Mouse (Mus musculus) neural tube, embryonic 11.5 days (tissue): ENCODE results near the gene Psap. TPM values are rescaled to one million over a fixed set of nuclear protein-coding genes. Genes with fewer than 3 reads are reported as not detected.

Experiments
- ATAC-seq: fragments of 200-750 bp; cut with Nextera tagmentation; 2 replicates; pipeline ENCODE4 v1.8.0; 2017; ENCODE audit warnings: moderate number of reproducible peaks, mild to moderate bottlenecking, moderate TSS enrichment, moderate library complexity; ENCODE audit not compliant: insufficient read depth, low FRiP score, low TSS enrichment
- DNase-seq: peaks from one replicate; pipeline ENCODE4 v3.0.0-alpha.2; 2015; ENCODE audit warnings: low spot score
- H3K27ac ChIP-seq: fragments of 300-500 bp; sonication (generic); 2 replicates; pipeline ENCODE4 v1.5.1; 2014; ENCODE audit warnings: low read depth, mild to moderate bottlenecking, low read length
- H3K27me3 ChIP-seq: fragments of 300-500 bp; sonication (generic); 2 replicates; pipeline ENCODE4 v1.6.1; 2014; ENCODE audit warnings: mild to moderate bottlenecking, low read length, mixed read lengths; ENCODE audit not compliant: control insufficient read depth, insufficient read depth
- H3K36me3 ChIP-seq: fragments of 300-500 bp; sonication (generic); 2 replicates; pipeline ENCODE4 v1.6.1; 2014; ENCODE audit warnings: mild to moderate bottlenecking, low read length, moderate library complexity, mixed read lengths; ENCODE audit not compliant: control insufficient read depth, insufficient read depth
- H3K4me1 ChIP-seq: fragments of 300-500 bp; sonication (generic); 2 replicates; pipeline ENCODE4 v1.6.1; 2014; ENCODE audit warnings: low read length, mixed read lengths; ENCODE audit not compliant: control insufficient read depth, insufficient read depth
- H3K4me2 ChIP-seq: fragments of 300-500 bp; sonication (generic); 2 replicates; pipeline ENCODE4 v1.6.1; 2014; ENCODE audit warnings: low read depth, mild to moderate bottlenecking, moderate library complexity
- H3K4me3 ChIP-seq: fragments of 300-500 bp; sonication (generic); 2 replicates; pipeline ENCODE4 v1.5.1; 2014; ENCODE audit warnings: low read depth, low read length
- H3K9ac ChIP-seq: fragments of 300-500 bp; sonication (generic); 2 replicates; pipeline ENCODE4 v1.6.1; 2014; ENCODE audit warnings: mild to moderate bottlenecking, low read length
- H3K9me3 ChIP-seq: fragments of 300-500 bp; sonication (generic); 2 replicates; pipeline ENCODE4 v1.6.1; 2016; ENCODE audit warnings: low read length; ENCODE audit not compliant: control insufficient read depth
- WGBS: fragments of 180-500 bp; shearing (Covaris S2); extraction: QIAGEN DNeasy Blood & Tissue Kit; methylation state at CpG from one replicate; pipeline ENCODE4 v1.1.7; 2014; 5-methylcytosine and 5-hydroxymethylcytosine counted together
- polyA plus RNA-seq: library from polyadenylated mRNA; unstranded; fragments of >200 nt; fragmentation: Nextera tagmentation; extraction: Ambion mirVana; gene quantifications from 2 replicates; pipeline ENCODE4 v1.2.1, GENCODE M21; 2014

The Psap gene
- polyA plus RNA-seq, 1 experiment from 2014 or later = 84.2 TPM

DNA sequence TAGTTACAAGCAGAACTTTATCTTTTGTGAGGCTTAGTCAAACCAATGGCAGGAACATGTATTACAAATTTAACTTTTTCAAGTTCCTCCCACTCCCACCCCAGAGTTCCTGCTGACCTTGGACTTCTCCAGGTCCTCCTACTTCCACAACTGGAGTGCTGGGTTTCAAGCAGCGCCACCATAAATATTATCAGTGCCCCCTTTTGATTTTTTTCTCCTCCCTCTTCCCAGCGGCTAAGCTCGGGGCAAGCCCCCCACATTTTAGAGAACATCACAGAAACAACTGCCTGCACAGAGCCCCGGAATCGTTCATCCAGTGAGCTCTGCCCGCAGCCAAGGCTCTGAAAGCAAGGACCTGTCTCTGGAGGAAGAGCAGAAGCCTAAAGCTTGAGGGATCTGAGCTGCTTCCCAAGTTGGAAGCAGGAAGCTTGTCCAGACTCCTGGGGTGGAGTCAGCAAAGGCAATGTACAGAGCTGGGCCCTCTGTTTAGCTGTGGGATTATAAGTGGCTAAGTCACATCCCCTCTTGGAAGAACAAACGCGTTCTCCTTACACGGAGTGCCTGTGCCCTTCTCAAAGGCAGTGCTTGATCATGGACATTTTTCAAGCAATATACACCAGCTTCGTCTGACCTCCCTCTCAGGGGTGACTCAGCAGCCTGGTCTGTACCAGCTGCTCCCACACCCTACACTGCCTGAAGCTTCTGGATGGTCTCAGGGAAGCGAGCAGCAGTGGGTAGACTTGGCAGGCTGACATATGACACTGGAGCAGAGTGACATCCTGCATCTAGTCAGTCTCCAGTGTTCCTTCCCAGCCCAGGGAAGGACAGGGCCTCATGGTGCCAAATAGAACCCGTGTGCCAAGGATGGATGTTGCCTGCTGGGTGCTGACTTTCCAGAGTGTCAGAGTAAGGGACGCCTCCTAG lies 8.0 kb upstream of the Psap start:
- Histone ChIP-seq H3K4me1 (no peaks in the 10 kb centered on the region), H3K4me3 (no peak overlapping the region), H3K27me3 (no peaks in the 10 kb centered on the region; the same call in 1 of the 2 replicates), H3K9ac (no peak overlapping the region), H3K9me3 (no peaks in the 10 kb centered on the region), H3K27ac (no peak overlapping the region), H3K36me3 (no peaks in the 10 kb centered on the region), H3K4me2 (no peak overlapping the region)
- whole genome bisulfite sequencing = 83% methylated on average over 13 of the region's 13 CpGs
- DNase-seq = no peak
- ATAC-seq = no peak

DNA sequence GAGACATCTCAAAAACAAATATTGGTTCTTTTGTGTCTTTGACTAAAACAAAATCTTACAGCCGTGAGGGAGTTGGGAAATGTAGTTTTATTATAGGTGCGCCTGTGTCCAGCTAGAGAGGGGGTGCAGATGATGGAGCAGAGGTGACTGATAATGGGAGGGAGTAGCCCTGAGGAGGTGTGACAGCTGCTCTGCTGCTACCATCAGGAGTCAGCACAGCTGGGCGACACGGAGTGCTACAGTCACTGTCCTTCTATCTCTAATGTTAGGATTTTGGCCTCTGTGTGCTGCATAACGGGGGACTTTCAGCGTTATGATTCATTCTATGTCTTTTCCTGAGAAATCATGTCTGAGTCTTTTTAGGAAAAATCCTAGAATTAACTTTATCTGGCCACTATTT lies 6.4 kb upstream of the Psap start:
- H3K4me2 ChIP-seq = no peak overlapping the region
- H3K4me3 ChIP-seq = no peak overlapping the region
- H3K9me3 ChIP-seq = no peaks in the 10 kb centered on the region
- H3K27ac ChIP-seq = no peak overlapping the region
- ATAC-seq (no peak), DNase-seq (no peak)
- no peaks in the 10 kb centered on the region for H3K36me3 ChIP-seq
- WGBS = 70% methylated on average over 6 of the region's 6 CpGs
- no peaks in the 10 kb centered on the region for H3K4me1 ChIP-seq
- no peak overlapping the region for H3K9ac ChIP-seq
- H3K27me3 ChIP-seq = no peaks in the 10 kb centered on the region; the same call in 1 of the 2 replicates

DNA sequence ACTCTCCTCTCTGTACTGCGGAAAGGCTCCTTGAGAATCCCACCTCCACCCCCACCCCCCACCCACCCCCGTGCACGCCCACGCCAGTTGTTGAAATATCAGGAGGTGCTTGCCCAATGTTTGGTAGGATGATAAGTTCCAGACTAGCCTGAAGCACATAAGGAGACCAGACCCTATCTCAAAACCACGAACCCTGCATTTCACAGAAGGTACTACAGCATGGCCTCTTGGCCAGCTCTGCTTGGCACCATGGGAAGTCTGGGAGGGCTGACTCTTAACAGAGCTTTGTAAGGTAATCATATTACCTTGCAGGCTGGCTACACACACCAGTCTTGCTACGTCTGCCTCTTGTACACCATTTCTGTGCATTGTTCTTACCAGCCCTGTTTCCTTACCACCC lies 5.2 kb upstream of the Psap start:
- DNase-seq = no peak
- Histone ChIP-seq H3K4me1 (no peaks in the 10 kb centered on the region), H3K27me3 (no peaks in the 10 kb centered on the region; the same call in 1 of the 2 replicates), H3K9me3 (no peaks in the 10 kb centered on the region), H3K9ac (no peak overlapping the region), H3K4me3 (no peak overlapping the region), H3K27ac (no peak overlapping the region), H3K4me2 (no peak overlapping the region), H3K36me3 (no peaks in the 10 kb centered on the region)
- no peak for ATAC-seq
- 58% methylated on average over 6 of the region's 6 CpGs for WGBS

DNA sequence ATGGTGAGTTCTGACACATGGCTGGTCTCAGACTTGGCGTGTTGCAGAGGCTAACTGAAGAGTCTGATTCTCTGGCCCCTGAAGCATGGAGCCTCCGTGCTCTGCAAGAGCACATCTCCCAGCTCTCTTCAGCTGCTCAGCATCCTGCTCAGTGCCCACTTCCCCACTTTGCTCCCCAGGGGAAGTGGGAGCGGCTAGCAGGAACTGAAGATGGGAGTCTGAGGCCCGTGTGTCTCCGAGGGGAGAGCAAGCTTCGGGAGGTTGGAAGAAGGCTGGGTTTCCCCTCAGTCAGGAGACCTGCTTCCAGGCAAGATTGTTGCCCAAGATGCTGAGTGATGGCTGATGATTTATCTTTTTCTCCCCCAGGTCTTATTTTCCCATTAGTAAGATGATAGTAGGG lies 4.0 kb upstream of the Psap start:
- ATAC-seq (no peak), DNase-seq (no peak)
- H3K4me1 ChIP-seq = 0 out of 2 replicates have a peak, but pooled peaks cover 2% of the 10 kb centered on the region
- H3K9ac ChIP-seq = no peak overlapping the region
- H3K9me3 ChIP-seq = no peaks in the 10 kb centered on the region
- no peak overlapping the region for H3K27ac ChIP-seq
- WGBS = 84% methylated on average over 6 of the region's 6 CpGs
- no peak overlapping the region for H3K4me2 ChIP-seq
- no peaks in the 10 kb centered on the region for H3K36me3 ChIP-seq
- no peak overlapping the region for H3K4me3 ChIP-seq
- H3K27me3 ChIP-seq = no peaks in the 10 kb centered on the region; the same call in 1 of the 2 replicates

DNA sequence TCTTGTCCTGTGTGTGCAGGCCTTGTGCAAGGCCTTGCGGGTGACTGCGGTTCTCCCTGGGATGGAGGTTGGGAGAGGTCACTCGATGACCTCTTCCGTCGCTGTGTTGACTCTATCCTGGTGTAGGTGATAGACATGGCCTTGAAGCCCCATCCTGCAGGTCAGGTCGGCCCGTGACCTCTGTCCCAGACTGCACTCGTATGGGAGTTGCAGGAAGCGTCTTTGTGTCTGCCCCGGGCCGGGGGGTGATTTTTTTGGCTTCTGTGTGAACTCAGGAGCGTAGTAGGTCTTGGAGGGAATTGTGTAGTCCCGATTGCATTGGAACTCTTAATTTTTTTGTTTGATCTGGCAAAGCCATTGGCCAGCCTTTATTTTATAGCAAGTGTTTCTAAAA lies 576 bp downstream of the Psap start:
- peaks cover 20% of the 10 kb centered on the region for H3K4me1 ChIP-seq
- DNase-seq (no peak), ATAC-seq (no peak; the same call in 1 of the 2 replicates)
- peak overlapping the region; percentile 77 for H3K9ac ChIP-seq
- 10% methylated on average over 13 of the region's 13 CpGs for WGBS
- H3K27me3 ChIP-seq = no peaks in the 10 kb centered on the region; the same call in 1 of the 2 replicates
- H3K27ac ChIP-seq = peak overlapping the region; percentile 72; the same call in 1 of the 2 replicates
- no peaks in the 10 kb centered on the region for H3K36me3 ChIP-seq
- H3K9me3 ChIP-seq = no peaks in the 10 kb centered on the region
- peak overlapping the region; percentile 78 for H3K4me3 ChIP-seq
- H3K4me2 ChIP-seq = peak overlapping the region; percentile 95

DNA sequence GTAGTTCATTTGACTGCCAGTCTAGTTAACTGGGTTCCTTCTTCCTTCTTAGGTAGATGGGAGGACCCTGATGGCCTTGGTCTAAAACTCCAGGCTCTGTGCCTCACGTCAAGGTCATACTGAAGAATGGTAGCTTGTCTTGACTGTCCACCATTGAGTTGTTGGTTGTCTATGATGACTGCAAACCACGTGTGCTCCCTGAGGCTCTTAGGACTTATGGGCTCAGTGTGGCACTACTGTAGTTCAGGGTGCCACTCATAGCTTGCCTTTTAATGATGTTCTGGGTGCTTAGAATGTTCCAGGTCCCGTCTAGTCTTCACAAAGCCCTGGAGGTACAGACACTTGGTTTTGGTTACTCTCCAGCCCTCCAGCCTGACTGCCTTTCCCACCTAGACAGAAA lies 1.4 kb downstream of the Psap start:
- H3K27ac ChIP-seq = no peak overlapping the region
- no peak overlapping the region for H3K9ac ChIP-seq
- H3K4me1 ChIP-seq = peaks cover 24% of the 10 kb centered on the region
- peak overlapping the region; percentile 95 for H3K4me2 ChIP-seq
- ATAC-seq = no peak
- H3K9me3 ChIP-seq = no peaks in the 10 kb centered on the region
- no peak for DNase-seq
- WGBS = 92% methylated on average over 3 of the region's 3 CpGs
- H3K36me3 ChIP-seq = no peaks in the 10 kb centered on the region
- H3K27me3 ChIP-seq = no peaks in the 10 kb centered on the region
- H3K4me3 ChIP-seq = peak overlapping the region; percentile 4; the same call in 1 of the 2 replicates

DNA sequence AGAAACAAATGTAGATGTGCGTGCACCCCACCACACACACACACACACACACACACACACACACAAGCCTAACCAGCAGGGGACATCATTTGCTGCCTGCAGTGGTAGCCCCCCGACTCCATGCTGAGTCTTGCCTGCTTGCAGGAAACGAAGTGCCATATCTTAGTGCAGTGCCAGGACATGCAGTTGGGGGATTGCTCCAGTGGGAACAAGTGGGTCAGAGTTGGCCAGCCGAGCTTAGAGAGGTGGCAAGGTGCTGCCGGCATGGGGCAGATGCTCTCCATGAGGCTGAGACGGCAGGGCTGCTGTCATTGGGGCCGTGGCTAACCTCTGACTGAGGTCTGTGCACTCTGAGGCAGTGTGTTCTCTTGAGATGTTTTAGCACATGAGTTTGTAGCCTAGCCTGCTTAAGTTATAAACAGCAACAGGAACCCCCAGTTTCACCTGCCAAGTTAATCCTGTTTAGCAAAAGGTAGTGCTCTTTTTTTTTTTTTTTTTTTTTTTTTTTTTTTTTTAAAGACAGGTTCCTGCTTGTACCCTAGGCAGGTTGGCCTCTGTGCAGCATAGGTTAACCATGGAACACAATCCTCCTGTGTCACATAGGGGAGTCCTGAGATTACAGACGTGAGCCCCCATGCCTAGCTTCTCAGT lies 2.0 kb downstream of the Psap start:
- no peak for DNase-seq
- 77% methylated on average over 8 of the region's 8 CpGs for WGBS
- peak overlapping the region; percentile 95 for H3K4me2 ChIP-seq
- no peak overlapping the region for H3K27ac ChIP-seq
- H3K4me3 ChIP-seq = no peak overlapping the region
- no peaks in the 10 kb centered on the region for H3K36me3 ChIP-seq
- ATAC-seq = no peak
- peaks cover 29% of the 10 kb centered on the region for H3K4me1 ChIP-seq
- H3K9ac ChIP-seq = no peak overlapping the region; the same call in 1 of the 2 replicates
- no peaks in the 10 kb centered on the region for H3K27me3 ChIP-seq
- no peaks in the 10 kb centered on the region for H3K9me3 ChIP-seq

DNA sequence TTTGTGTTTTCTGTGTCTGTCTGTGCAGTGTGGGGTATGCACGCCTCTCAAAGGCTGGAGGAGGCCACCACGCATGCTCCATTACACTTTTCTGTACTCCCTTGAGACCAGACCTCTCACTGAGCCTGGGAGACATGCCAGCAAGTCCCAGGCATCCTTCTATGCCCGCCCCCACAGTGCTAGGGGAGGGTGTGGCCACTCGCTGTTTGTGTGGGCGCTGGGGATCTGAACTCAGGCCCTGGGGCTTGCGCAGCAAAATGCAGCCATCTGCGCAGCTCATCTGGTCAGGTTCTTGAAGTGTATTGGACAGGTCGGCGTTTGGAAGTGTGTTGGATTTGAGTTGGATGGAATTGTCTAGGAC lies 2.5 kb downstream of the Psap start:
- Histone ChIP-seq H3K9me3 (no peaks in the 10 kb centered on the region), H3K27ac (no peak overlapping the region), H3K27me3 (no peaks in the 10 kb centered on the region), H3K36me3 (no peaks in the 10 kb centered on the region), H3K4me3 (no peak overlapping the region), H3K4me2 (no peak overlapping the region; the same call in 1 of the 2 replicates), H3K4me1 (peaks cover 34% of the 10 kb centered on the region), H3K9ac (no peak overlapping the region)
- no peak for DNase-seq
- no peak for ATAC-seq
- 91% methylated on average over 9 of the region's 9 CpGs for WGBS
